Mouse (Mus musculus): ENCODE results near the gene Grm5. TPM values are rescaled to one million over a fixed set of nuclear protein-coding genes. Genes with fewer than 3 reads are reported as not detected.

Grm5 gene
- polyA plus RNA-seq, 1 experiment from 2014 or later: 68.0 TPM

DNA sequence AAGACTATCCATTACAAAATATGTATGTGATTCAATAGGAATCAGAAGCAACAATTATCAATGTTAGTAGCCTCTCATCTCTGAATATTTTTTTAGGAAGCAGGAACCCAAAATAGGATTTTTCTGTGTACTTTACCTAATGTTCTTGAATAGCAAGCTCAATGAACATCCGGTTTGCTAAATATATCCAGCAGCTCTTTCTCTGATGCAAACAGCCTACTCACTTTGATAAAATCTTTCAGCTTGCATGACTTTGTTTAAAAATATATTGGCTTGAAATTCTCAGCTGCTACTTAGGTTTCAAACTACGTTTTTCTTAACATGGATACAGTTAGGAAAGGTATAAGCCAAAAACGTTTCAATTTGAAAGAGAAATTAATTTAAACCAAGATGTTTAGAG is 77.8 kb downstream of the Grm5 start:
- ATAC-seq (ENCODE audit: low FRiP score): no peak
- H3K4me3 ChIP-seq (replicated peaks; ENCODE audit: low read length): no peak overlapping the region
- no peaks in the 10 kb centered on the region for H3K36me3 ChIP-seq (replicated peaks; ENCODE audit: control insufficient read depth, insufficient read depth)
- no peak overlapping the region for H3K4me2 ChIP-seq (replicated peaks)
- H3K9ac ChIP-seq: no peak overlapping the region
- 67% methylated on average over 3 of the region's 3 CpGs for WGBS
- H3K4me1 ChIP-seq (replicated peaks; ENCODE audit: control insufficient read depth, insufficient read depth, low read length): no peaks in the 10 kb centered on the region
- H3K27ac ChIP-seq: no peak overlapping the region
- DNase-seq (ENCODE audit: low spot score): no peak
- H3K9me3 ChIP-seq (ENCODE audit: control insufficient read depth, low read length): no peaks in the 10 kb centered on the region
- H3K27me3 ChIP-seq (ENCODE audit: control insufficient read depth, insufficient read depth, low read length): no peaks in the 10 kb centered on the region

DNA sequence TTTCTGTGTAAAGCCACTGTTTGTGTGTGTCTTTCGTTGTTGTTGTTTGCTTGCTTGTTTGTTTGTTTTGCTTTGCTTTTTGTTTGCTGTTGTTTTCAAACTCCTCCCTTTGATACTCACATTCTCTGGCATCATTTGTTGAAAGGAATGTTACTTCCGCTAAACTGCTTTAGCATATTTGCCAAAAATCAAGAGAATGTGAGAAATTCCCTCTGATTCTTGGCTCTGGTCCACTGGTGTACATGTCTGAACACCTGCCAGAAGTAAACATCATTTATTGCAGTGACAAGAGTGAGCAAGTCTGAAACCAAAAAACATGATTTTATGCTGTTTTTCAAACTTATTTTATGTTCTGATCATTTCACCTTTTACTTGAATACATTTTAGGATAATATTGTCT is 80.1 kb downstream of the Grm5 start:
- no peak for DNase-seq (ENCODE audit: low spot score)
- Histone ChIP-seq H3K9me3 (ENCODE audit: control insufficient read depth, low read length) (no peaks in the 10 kb centered on the region), H3K36me3 (replicated peaks; ENCODE audit: control insufficient read depth, insufficient read depth) (no peaks in the 10 kb centered on the region), H3K9ac (no peak overlapping the region), H3K4me3 (replicated peaks; ENCODE audit: low read length) (no peak overlapping the region), H3K27me3 (ENCODE audit: control insufficient read depth, insufficient read depth, low read length) (no peaks in the 10 kb centered on the region), H3K27ac (no peak overlapping the region), H3K4me2 (replicated peaks) (no peak overlapping the region), H3K4me1 (replicated peaks; ENCODE audit: control insufficient read depth, insufficient read depth, low read length) (no peaks in the 10 kb centered on the region)
- 71% methylated on average over 2 of the region's 2 CpGs for WGBS
- no peak for ATAC-seq (ENCODE audit: low FRiP score)

DNA sequence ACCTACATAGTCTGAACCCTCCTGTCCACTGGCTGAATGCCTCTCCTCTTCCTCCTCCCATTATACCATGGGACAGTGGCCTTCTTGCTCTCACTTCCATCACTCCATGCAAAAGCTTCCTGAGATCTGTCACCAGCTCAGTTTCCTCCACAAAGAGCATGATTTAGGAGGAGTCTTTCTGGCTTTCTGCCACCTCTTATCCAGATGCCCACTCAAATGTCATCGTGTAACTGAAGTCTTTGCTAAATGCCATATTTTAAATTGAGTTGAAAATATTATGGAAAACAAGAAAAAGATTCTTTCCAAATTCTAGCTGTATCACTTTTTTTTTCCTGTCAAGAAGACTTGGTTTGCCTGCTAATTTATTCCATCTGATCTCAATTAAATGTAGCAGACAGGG is 132.4 kb downstream of the Grm5 start:
- H3K9me3 ChIP-seq (ENCODE audit: control insufficient read depth, low read length): no peaks in the 10 kb centered on the region
- H3K4me2 ChIP-seq (replicated peaks): no peak overlapping the region
- 80% methylated on average over 1 of the region's 1 CpGs for WGBS
- H3K4me3 ChIP-seq (replicated peaks; ENCODE audit: low read length): no peak overlapping the region
- DNase-seq (ENCODE audit: low spot score) (no peak), ATAC-seq (ENCODE audit: low FRiP score) (no peak)
- no peak overlapping the region for H3K9ac ChIP-seq
- no peaks in the 10 kb centered on the region for H3K4me1 ChIP-seq (replicated peaks; ENCODE audit: control insufficient read depth, insufficient read depth, low read length)
- H3K27me3 ChIP-seq (ENCODE audit: control insufficient read depth, insufficient read depth, low read length): no peaks in the 10 kb centered on the region
- no peak overlapping the region for H3K27ac ChIP-seq
- H3K36me3 ChIP-seq (replicated peaks; ENCODE audit: control insufficient read depth, insufficient read depth): no peaks in the 10 kb centered on the region

DNA sequence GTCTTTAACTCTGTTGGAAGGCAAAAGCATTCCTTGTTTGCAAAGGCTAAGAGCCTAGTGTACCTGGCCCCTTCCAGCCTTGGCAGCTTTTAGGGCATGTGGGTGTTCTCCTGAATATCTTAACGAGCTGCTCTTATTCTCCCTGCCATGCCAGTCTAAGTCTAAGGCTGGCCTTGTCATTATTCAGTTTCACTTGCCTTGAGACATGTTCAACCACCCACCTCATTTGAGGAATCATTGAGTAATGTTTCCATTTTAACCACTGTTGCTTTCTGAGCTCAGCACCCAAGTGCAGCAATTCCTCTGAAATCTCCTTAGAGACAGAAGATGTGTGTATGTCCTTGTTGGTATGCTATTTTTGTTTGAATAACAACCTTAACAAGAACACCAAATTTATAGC is 134.7 kb downstream of the Grm5 start:
- H3K4me1 ChIP-seq (replicated peaks; ENCODE audit: control insufficient read depth, insufficient read depth, low read length): no peaks in the 10 kb centered on the region
- no peaks in the 10 kb centered on the region for H3K36me3 ChIP-seq (replicated peaks; ENCODE audit: control insufficient read depth, insufficient read depth)
- DNase-seq (ENCODE audit: low spot score) (no peak), ATAC-seq (ENCODE audit: low FRiP score) (no peak)
- H3K27ac ChIP-seq: no peak overlapping the region
- H3K9me3 ChIP-seq (ENCODE audit: control insufficient read depth, low read length): no peaks in the 10 kb centered on the region
- WGBS: 83% methylated on average over 1 of the region's 1 CpGs
- no peak overlapping the region for H3K4me3 ChIP-seq (replicated peaks; ENCODE audit: low read length)
- H3K9ac ChIP-seq: no peak overlapping the region
- H3K27me3 ChIP-seq (ENCODE audit: control insufficient read depth, insufficient read depth, low read length): no peaks in the 10 kb centered on the region
- H3K4me2 ChIP-seq (replicated peaks): no peak overlapping the region

DNA sequence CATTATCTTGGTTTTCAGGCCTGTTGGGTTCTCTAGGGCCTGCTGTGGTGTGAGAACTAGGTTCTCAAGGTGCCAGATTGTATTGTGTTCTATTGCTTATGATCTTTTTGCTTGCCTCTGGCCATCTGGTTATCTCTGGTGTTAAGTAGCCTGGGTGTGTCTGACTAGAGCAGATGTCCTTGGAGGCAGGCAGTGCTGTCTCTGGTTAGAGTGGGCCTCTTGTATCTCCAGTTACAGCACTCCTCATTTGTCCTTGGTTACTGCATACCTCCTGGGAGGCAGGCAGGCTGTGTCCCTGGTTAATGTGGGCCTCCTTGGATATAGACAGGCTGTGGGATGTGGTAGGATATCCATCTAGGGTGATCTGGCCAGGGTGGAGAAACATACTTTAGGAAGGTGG is 150.5 kb downstream of the Grm5 start:
- no peaks in the 10 kb centered on the region for H3K36me3 ChIP-seq (replicated peaks; ENCODE audit: control insufficient read depth, insufficient read depth)
- no peak overlapping the region for H3K9ac ChIP-seq
- no peak overlapping the region for H3K4me3 ChIP-seq (replicated peaks; ENCODE audit: low read length)
- ATAC-seq (ENCODE audit: low FRiP score): no peak
- H3K4me2 ChIP-seq (replicated peaks): no peak overlapping the region
- no peaks in the 10 kb centered on the region for H3K27me3 ChIP-seq (ENCODE audit: control insufficient read depth, insufficient read depth, low read length)
- DNase-seq (ENCODE audit: low spot score): no peak
- H3K9me3 ChIP-seq (ENCODE audit: control insufficient read depth, low read length): no peaks in the 10 kb centered on the region
- H3K4me1 ChIP-seq (replicated peaks; ENCODE audit: control insufficient read depth, insufficient read depth, low read length): no peaks in the 10 kb centered on the region
- H3K27ac ChIP-seq: no peak overlapping the region

DNA sequence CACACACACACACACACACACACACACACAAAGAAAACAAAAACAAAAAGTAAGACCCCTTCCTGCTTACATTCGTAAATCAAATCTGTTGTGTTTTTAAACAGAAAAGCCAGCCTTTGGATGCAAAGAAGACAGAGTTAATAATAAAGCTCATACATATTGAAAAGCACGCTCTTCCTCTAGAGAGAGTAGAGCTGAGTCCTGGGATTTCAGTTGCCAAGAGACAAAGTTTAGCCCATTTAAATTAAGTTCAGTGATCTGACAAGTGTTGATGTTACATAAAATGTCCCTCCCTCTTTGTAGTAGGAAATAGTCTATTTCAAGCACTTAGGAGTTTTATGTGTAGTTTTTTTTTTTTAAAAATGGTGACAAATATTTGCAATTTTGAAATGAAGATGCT is 178.0 kb downstream of the Grm5 start:
- no peak overlapping the region for H3K4me3 ChIP-seq (replicated peaks; ENCODE audit: low read length)
- H3K4me1 ChIP-seq (replicated peaks; ENCODE audit: control insufficient read depth, insufficient read depth, low read length): no peaks in the 10 kb centered on the region
- H3K36me3 ChIP-seq (replicated peaks; ENCODE audit: control insufficient read depth, insufficient read depth): no peaks in the 10 kb centered on the region
- ATAC-seq (ENCODE audit: low FRiP score) (peak; percentile 24; the same call in 1 of the 2 replicates), DNase-seq (ENCODE audit: low spot score) (no peak)
- no peak overlapping the region for H3K27ac ChIP-seq
- WGBS: 33% methylated on average over 2 of the region's 2 CpGs
- no peaks in the 10 kb centered on the region for H3K27me3 ChIP-seq (ENCODE audit: control insufficient read depth, insufficient read depth, low read length)
- H3K4me2 ChIP-seq (replicated peaks): no peak overlapping the region
- H3K9ac ChIP-seq: no peak overlapping the region
- H3K9me3 ChIP-seq (ENCODE audit: control insufficient read depth, low read length): no peaks in the 10 kb centered on the region

DNA sequence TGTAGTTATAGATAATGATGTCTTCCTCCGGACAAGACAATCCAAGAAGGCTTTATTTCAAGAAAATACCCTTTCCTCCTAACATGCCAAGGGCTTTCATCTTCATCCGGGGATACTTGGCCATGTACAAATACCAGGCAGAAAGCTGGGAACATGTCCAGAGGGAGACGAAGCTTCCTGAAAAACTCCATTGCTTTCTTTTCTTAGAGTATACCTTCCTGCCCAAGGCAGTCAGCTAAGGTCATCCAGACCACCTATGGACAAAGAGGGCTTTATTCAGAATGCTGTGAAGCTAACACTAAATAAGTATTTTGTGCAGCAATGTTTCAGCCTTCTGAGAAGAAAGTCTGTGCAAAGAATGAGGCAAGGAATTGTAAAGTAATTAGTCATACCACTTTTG is 178.4 kb downstream of the Grm5 start:
- H3K9me3 ChIP-seq (ENCODE audit: control insufficient read depth, low read length): no peaks in the 10 kb centered on the region
- 40% methylated on average over 3 of the region's 3 CpGs for WGBS
- no peak overlapping the region for H3K4me2 ChIP-seq (replicated peaks)
- no peak overlapping the region for H3K4me3 ChIP-seq (replicated peaks; ENCODE audit: low read length)
- ATAC-seq (ENCODE audit: low FRiP score) (peak; percentile 69; the same call in 1 of the 2 replicates), DNase-seq (ENCODE audit: low spot score) (no peak)
- H3K4me1 ChIP-seq (replicated peaks; ENCODE audit: control insufficient read depth, insufficient read depth, low read length): no peaks in the 10 kb centered on the region
- H3K9ac ChIP-seq: no peak overlapping the region
- no peaks in the 10 kb centered on the region for H3K27me3 ChIP-seq (ENCODE audit: control insufficient read depth, insufficient read depth, low read length)
- no peak overlapping the region for H3K27ac ChIP-seq
- no peaks in the 10 kb centered on the region for H3K36me3 ChIP-seq (replicated peaks; ENCODE audit: control insufficient read depth, insufficient read depth)

DNA sequence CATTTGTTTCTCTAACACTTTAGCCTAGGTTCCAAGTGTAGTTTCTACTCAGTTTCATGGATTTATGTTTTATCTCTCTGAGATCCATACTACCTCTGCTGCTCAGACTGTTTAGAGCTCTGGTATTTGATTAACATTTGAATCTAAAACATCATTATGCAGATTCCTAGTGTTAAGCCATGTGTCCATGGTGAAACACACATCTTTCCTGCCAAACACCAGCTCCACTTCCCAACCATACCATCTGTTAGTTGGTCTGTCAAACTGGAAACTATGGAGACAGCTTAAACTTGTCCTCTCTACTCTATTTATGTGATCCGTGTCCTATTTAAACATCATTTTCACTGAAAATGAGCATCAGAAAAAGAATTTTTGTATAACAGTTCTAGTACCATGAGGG is 203.6 kb downstream of the Grm5 start:
- WGBS: 82% methylated on average over 1 of the region's 1 CpGs
- Histone ChIP-seq H3K4me3 (replicated peaks; ENCODE audit: low read length) (no peak overlapping the region), H3K27ac (no peak overlapping the region), H3K27me3 (ENCODE audit: control insufficient read depth, insufficient read depth, low read length) (no peaks in the 10 kb centered on the region), H3K36me3 (replicated peaks; ENCODE audit: control insufficient read depth, insufficient read depth) (no peaks in the 10 kb centered on the region), H3K9me3 (ENCODE audit: control insufficient read depth, low read length) (no peaks in the 10 kb centered on the region), H3K9ac (no peak overlapping the region), H3K4me2 (replicated peaks) (no peak overlapping the region), H3K4me1 (replicated peaks; ENCODE audit: control insufficient read depth, insufficient read depth, low read length) (no peaks in the 10 kb centered on the region)
- ATAC-seq (ENCODE audit: low FRiP score): no peak
- DNase-seq (ENCODE audit: low spot score): no peak

DNA sequence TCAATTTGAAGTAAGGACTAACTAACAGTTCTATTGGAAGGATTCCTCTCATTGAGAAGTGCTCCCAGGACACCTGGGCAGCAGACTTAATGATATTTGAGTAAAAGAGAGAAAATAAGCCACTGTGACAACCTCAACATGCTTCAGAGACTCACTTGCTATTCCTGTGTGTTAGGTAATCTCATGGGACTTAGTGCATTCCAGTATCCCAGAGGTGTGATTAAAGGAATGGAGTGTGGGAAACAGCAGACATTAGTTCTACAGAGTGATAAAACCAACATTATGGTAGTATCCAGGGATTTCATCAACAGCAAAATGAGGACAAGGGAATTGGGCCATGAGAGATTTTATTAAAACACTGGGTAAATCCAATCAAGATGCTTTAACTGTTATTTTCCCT is 205.0 kb downstream of the Grm5 start:
- DNase-seq (ENCODE audit: low spot score) (no peak), ATAC-seq (ENCODE audit: low FRiP score) (peak; percentile 59; the same call in 1 of the 2 replicates)
- Histone ChIP-seq H3K36me3 (replicated peaks; ENCODE audit: control insufficient read depth, insufficient read depth) (no peaks in the 10 kb centered on the region), H3K4me1 (replicated peaks; ENCODE audit: control insufficient read depth, insufficient read depth, low read length) (no peaks in the 10 kb centered on the region), H3K4me3 (replicated peaks; ENCODE audit: low read length) (no peak overlapping the region), H3K9ac (no peak overlapping the region), H3K4me2 (replicated peaks) (no peak overlapping the region), H3K9me3 (ENCODE audit: control insufficient read depth, low read length) (no peaks in the 10 kb centered on the region), H3K27ac (no peak overlapping the region), H3K27me3 (ENCODE audit: control insufficient read depth, insufficient read depth, low read length) (no peaks in the 10 kb centered on the region)

DNA sequence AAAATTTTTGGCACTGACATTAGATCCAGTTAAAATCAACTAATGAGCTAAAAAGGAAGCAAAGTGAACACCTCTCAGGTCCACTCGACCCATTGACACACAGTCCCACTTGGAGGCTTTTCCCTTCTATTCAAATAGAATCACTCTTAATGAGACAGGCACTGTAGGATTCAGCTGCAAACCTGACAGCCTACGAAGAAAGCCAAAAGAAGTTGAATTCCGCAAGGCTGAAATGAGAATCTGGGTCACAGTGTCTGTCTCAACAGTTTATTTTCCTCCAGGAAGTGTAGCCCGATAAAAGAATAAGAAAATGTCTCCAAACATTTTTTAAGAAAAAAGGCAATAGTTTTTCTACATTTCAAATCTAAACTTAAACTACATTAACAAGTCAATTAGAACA is 209.9 kb downstream of the Grm5 start:
- DNase-seq (ENCODE audit: low spot score): no peak
- Histone ChIP-seq H3K36me3 (replicated peaks; ENCODE audit: control insufficient read depth, insufficient read depth) (no peaks in the 10 kb centered on the region), H3K9ac (no peak overlapping the region), H3K4me2 (replicated peaks) (no peak overlapping the region), H3K9me3 (ENCODE audit: control insufficient read depth, low read length) (no peaks in the 10 kb centered on the region), H3K4me3 (replicated peaks; ENCODE audit: low read length) (no peak overlapping the region), H3K4me1 (replicated peaks; ENCODE audit: control insufficient read depth, insufficient read depth, low read length) (no peaks in the 10 kb centered on the region), H3K27me3 (ENCODE audit: control insufficient read depth, insufficient read depth, low read length) (no peaks in the 10 kb centered on the region), H3K27ac (no peak overlapping the region)
- 69% methylated on average over 4 of the region's 4 CpGs for WGBS
- no peak for ATAC-seq (ENCODE audit: low FRiP score)

All from hindbrain, embryonic 14.5 days (tissue).